Mouse (Mus musculus): ENCODE measurements at regions not wholly inside any gene's neighbourhood (a gene's known extent, or its start where the extent isn't known, plus 50 kb on each side); places are given as distances from the start of the nearest gene placed in this dataset.
A peak's percentile ranks its signal among the peaks of the same experiment; 100 is the strongest.

- Histone ChIP-seq H3K4me3 (ENCODE audit: insufficient read depth, low read depth, low read length) (no peak overlapping the region), H3K36me3 (ENCODE audit: control insufficient read depth, insufficient read depth, low read length) (no peaks in the 10 kb centered on the region), H3K27me3 (replicated peaks; ENCODE audit: control insufficient read depth, insufficient read depth, low read length) (no peaks in the 10 kb centered on the region), H3K27ac (ENCODE audit: insufficient read depth, low read depth, low read length) (no peak overlapping the region), H3K4me1 (ENCODE audit: control insufficient read depth, insufficient read depth, low read length) (peaks cover 7% of the 10 kb centered on the region; the same call in 1 of the 2 replicates)
- 61% methylated on average over 12 of the region's 12 CpGs for WGBS
- peak; percentile 55 for DNase-seq
- no peak for TF ChIP-seq POLR2A (IDR thresholded peaks at IDR 0.05; ENCODE audit: low read depth, low read length)
Observed at GRCm38 (mm10) chr9:31983759-31984586, 70.7 kb upstream of the Barx2 start.

GRCm38 (mm10) chr9:31988826-31989225 is 75.6 kb upstream of the Barx2 start:
- H3K4me3 ChIP-seq (ENCODE audit: insufficient read depth, low read depth, low read length), result no peak overlapping the region
- no peaks in the 10 kb centered on the region for H3K27me3 ChIP-seq (replicated peaks; ENCODE audit: control insufficient read depth, insufficient read depth, low read length)
- WGBS, result 65% methylated on average over 7 of the region's 7 CpGs
- no peak overlapping the region for H3K27ac ChIP-seq (ENCODE audit: insufficient read depth, low read depth, low read length)
- H3K4me1 ChIP-seq (ENCODE audit: control insufficient read depth, insufficient read depth, low read length), result no peaks in the 10 kb centered on the region
- DNase-seq, result no peak
- no peaks in the 10 kb centered on the region for H3K36me3 ChIP-seq (ENCODE audit: control insufficient read depth, insufficient read depth, low read length)
- TF ChIP-seq CTCF (conservative IDR thresholded peaks at IDR 0.05; ENCODE audit: insufficient read depth, insufficient read length, low read depth, low read length), result no peak

- WGBS, result 70% methylated on average over 17 of the region's 17 CpGs
Observed at GRCm38 (mm10) chr9:31989581-31990360, 76.5 kb upstream of the Barx2 start.

GRCm38 (mm10) chr9:31990456-31990855 is 77.2 kb upstream of the Barx2 start:
- no peaks in the 10 kb centered on the region for H3K4me1 ChIP-seq (ENCODE audit: control insufficient read depth, insufficient read depth, low read length)
- no peaks in the 10 kb centered on the region for H3K27me3 ChIP-seq (replicated peaks; ENCODE audit: control insufficient read depth, insufficient read depth, low read length)
- DNase-seq, result no peak
- H3K27ac ChIP-seq (ENCODE audit: insufficient read depth, low read depth, low read length), result no peak overlapping the region
- no peaks in the 10 kb centered on the region for H3K36me3 ChIP-seq (ENCODE audit: control insufficient read depth, insufficient read depth, low read length)
- TF ChIP-seq POLR2A (IDR thresholded peaks at IDR 0.05; ENCODE audit: low read depth, low read length) (no peak), CTCF (conservative IDR thresholded peaks at IDR 0.05; ENCODE audit: insufficient read depth, insufficient read length, low read depth, low read length) (no peak)
- WGBS, result 96% methylated on average over 4 of the region's 4 CpGs
- no peak overlapping the region for H3K4me3 ChIP-seq (ENCODE audit: insufficient read depth, low read depth, low read length)

More at GRCm38 (mm10) chr9:31989581-31990360, 76.5 kb upstream of the Barx2 start:
- H3K4me1 ChIP-seq (ENCODE audit: control insufficient read depth, insufficient read depth, low read length), result no peaks in the 10 kb centered on the region
- no peak overlapping the region for H3K27ac ChIP-seq (ENCODE audit: insufficient read depth, low read depth, low read length)
- no peak overlapping the region for H3K4me3 ChIP-seq (ENCODE audit: insufficient read depth, low read depth, low read length)
- TF ChIP-seq CTCF (conservative IDR thresholded peaks at IDR 0.05; ENCODE audit: insufficient read depth, insufficient read length, low read depth, low read length), result no peak
- TF ChIP-seq POLR2A (IDR thresholded peaks at IDR 0.05; ENCODE audit: low read depth, low read length), result no peak
- H3K36me3 ChIP-seq (ENCODE audit: control insufficient read depth, insufficient read depth, low read length), result no peaks in the 10 kb centered on the region
- no peak for DNase-seq
- no peaks in the 10 kb centered on the region for H3K27me3 ChIP-seq (replicated peaks; ENCODE audit: control insufficient read depth, insufficient read depth, low read length)

- Histone ChIP-seq H3K4me3 (ENCODE audit: insufficient read depth, low read depth, low read length) (no peak overlapping the region), H3K36me3 (ENCODE audit: control insufficient read depth, insufficient read depth, low read length) (no peaks in the 10 kb centered on the region), H3K4me1 (ENCODE audit: control insufficient read depth, insufficient read depth, low read length) (peaks cover 18% of the 10 kb centered on the region), H3K27me3 (replicated peaks; ENCODE audit: control insufficient read depth, insufficient read depth, low read length) (no peaks in the 10 kb centered on the region), H3K27ac (ENCODE audit: insufficient read depth, low read depth, low read length) (no peak overlapping the region)
- no peak for DNase-seq
- WGBS, result 72% methylated on average over 7 of the region's 7 CpGs
- TF ChIP-seq CTCF (conservative IDR thresholded peaks at IDR 0.05; ENCODE audit: insufficient read depth, insufficient read length, low read depth, low read length) (no peak), POLR2A (IDR thresholded peaks at IDR 0.05; ENCODE audit: low read depth, low read length) (no peak)
Observed at GRCm38 (mm10) chr9:31993631-31994601, 80.7 kb upstream of the Barx2 start.

GRCm38 (mm10) chr9:31995101-31995500 is 81.8 kb upstream of the Barx2 start:
- H3K4me1 ChIP-seq (ENCODE audit: control insufficient read depth, insufficient read depth, low read length), result peaks cover 18% of the 10 kb centered on the region
- no peaks in the 10 kb centered on the region for H3K27me3 ChIP-seq (replicated peaks; ENCODE audit: control insufficient read depth, insufficient read depth, low read length)
- DNase-seq, result no peak
- no peak overlapping the region for H3K4me3 ChIP-seq (ENCODE audit: insufficient read depth, low read depth, low read length)
- WGBS, result 81% methylated on average over 3 of the region's 3 CpGs
- TF ChIP-seq CTCF (conservative IDR thresholded peaks at IDR 0.05; ENCODE audit: insufficient read depth, insufficient read length, low read depth, low read length) (no peak), POLR2A (IDR thresholded peaks at IDR 0.05; ENCODE audit: low read depth, low read length) (no peak)
- no peak overlapping the region for H3K27ac ChIP-seq (ENCODE audit: insufficient read depth, low read depth, low read length)
- no peaks in the 10 kb centered on the region for H3K36me3 ChIP-seq (ENCODE audit: control insufficient read depth, insufficient read depth, low read length)

Measured in kidney, adult 2 months (tissue).